Mouse (Mus musculus): ENCODE measurements around the gene Ank2. TPM values are rescaled to one million over a fixed set of nuclear protein-coding genes. Genes with fewer than 3 reads are reported as not detected.
A peak's percentile ranks its signal among the peaks of the same experiment; 100 is the strongest.

Ank2 gene
- total and polyA plus RNA-seq, 2 experiments from 2014 or later = 195 to 497 TPM

DNA sequence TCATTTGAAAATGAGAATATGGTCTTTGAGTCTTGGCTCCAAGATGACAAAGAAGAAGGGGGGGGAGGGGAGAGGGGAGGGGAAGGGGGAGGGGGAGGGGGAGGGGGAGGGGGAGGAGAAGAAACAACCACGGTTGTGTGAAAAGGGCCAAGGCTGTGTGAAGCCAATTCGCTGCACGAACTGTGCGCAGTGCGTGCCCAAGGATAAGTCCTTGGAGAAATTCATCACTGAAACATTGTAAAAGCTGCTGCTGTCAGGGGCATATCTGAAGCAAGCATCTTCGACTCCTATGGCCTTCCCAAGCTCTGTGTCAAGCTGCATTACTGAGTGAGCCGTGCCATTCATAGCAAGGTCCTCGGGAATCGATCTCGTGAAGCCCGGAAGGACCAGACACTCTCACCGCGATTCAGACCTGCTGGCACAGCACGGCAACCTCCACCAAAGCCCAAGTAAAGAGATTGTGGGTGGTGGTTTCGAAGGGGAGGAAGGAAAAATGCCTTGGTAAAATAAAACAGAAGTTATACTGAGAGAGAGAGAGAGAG, 13.7 kb upstream of the Ank2 start:
- Histone ChIP-seq H3K4me3 (ENCODE audit: low read length) (no peak overlapping the region), H3K9me3 (ENCODE audit: low read length) (no peaks in the 10 kb centered on the region), H3K36me3 (ENCODE audit: insufficient read depth, low read length) (no peaks in the 10 kb centered on the region), H3K4me2 (ENCODE audit: low read depth, low read length) (no peak overlapping the region), H3K9ac (replicated peaks; ENCODE audit: low read length) (no peak overlapping the region), H3K27ac (no peak overlapping the region), H3K4me1 (ENCODE audit: insufficient read depth, low read length) (no peaks in the 10 kb centered on the region), H3K27me3 (ENCODE audit: insufficient read depth, low read length) (no peaks in the 10 kb centered on the region)
- ATAC-seq (no peak), DNase-seq (ENCODE audit: low spot score) (no peak)
- WGBS = 77% methylated on average over 15 of the region's 15 CpGs
- no peak for TF ChIP-seq CTCF (IDR thresholded peaks at IDR 0.05; ENCODE audit: low read depth)

DNA sequence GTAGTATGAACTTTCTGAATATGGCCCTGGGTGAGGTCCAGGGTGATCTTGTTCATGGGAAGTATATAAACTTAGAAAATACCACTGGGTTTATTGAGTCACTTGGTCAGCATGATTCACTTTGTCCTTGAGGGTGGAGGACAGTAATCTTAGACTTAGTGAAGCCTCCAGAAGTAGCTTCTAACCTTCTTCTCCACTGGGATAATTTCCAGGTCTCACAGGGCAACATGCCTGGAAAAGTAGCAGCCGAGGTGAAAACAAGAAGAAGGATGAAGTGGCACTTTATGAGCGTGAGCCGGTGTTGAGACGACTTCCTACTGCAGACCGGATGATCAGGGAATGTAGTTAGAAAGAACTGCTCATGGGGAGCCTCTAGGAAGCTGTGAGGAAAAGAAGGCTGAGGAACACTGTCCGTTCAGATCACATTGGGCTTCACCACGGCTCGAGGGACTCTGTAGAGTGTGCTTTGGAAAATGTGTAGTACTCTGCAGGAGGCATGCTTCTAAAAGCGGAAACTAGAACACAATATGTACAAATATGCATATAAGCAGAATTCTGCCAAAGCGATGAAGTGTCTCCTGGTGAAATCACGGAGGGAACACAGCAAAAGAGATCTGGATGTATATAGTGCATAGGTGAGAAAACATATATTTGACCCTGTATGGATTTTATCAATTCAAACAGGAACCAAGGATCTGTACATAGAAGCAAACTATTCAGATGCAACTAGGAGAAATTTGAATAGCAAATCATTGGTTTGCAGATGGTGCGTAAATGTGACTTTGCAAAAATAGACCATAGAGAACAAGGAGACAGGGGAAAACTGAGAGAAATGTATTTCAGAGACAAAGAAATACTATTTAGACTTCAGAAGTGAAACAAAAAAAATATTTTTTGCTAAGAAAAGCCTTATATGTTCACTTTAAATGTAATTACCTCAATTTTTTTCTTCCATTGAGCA, 12.9 kb upstream of the Ank2 start:
- Histone ChIP-seq H3K4me3 (ENCODE audit: low read length) (no peak overlapping the region), H3K9ac (replicated peaks; ENCODE audit: low read length) (no peak overlapping the region), H3K4me1 (ENCODE audit: insufficient read depth, low read length) (no peaks in the 10 kb centered on the region), H3K27ac (no peak overlapping the region), H3K36me3 (ENCODE audit: insufficient read depth, low read length) (no peaks in the 10 kb centered on the region), H3K27me3 (ENCODE audit: insufficient read depth, low read length) (no peaks in the 10 kb centered on the region), H3K4me2 (ENCODE audit: low read depth, low read length) (no peak overlapping the region), H3K9me3 (ENCODE audit: low read length) (no peaks in the 10 kb centered on the region)
- DNase-seq (ENCODE audit: low spot score) (no peak), ATAC-seq (no peak)
- WGBS = 79% methylated on average over 12 of the region's 12 CpGs
- TF ChIP-seq CTCF (IDR thresholded peaks at IDR 0.05; ENCODE audit: low read depth) = no peak

DNA sequence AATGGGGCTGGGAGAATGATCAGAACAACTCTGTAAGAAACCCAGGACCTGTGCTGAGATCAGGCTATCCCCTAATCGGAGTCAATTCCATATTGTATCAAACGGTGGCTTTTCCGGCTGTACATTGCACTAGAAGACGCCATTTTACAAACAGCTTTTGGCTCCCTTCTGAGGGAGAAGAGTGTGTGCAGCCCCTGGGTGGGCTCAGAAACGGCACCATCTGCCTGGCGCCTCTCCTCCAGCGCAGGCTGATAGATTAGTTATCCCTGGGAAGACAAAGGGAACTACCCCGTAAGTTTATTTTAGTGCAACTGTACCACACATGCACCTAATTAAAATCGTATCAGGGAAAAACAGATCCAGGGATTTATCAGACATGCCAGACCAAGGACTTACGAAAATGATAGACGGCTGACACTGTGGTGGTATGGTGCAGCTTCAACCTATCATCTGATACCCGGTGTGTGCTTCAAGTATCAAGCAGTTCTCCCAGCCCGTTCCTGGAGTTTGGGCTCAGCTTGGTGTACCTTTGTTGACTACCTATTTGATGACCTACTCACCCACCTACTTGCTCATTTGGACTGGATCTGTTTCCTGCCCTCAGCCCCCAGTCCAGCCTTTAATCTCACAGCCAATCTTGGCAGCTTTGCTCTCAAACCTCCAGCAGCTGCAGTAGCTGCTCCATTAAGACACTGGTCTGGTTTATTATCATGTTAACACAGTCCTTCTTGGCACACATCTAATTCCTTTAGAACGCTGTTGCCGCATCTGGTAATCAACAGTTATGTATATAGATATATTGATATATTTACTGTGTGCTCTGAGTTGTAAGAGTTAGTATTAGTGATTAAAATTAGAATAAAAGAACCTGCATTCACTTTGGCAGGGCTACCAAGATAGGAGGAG, 9.0 kb upstream of the Ank2 start:
- no peak for TF ChIP-seq CTCF (IDR thresholded peaks at IDR 0.05; ENCODE audit: low read depth)
- ATAC-seq = no peak

DNA sequence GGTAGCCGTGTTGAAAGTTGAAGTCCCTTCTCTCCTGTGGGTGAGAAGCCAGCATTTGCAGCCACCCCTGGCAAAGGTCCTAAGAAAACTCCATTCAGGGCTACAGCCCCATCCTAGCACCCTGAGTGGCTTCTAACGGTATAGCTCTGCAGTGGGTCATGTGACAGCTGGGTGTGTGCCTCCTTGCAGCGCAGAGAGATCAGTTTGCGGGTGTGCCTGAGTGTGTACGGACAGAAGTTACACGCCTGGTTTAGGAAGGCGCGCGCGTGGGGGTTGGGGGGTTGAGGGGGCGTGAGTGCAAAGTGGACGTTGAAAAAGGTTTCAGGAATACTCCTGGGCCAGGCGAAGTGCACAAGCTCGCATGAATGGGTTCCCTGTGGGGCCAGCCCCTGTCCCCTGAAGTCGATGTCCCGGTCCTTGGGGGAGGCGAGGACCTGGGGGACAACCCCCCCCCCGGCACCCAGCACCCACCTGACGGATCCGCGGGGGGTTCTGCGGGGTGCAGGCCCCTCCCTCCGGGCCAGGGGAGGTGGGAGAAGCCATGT, 881 bp downstream of the Ank2 start:
- no peaks in the 10 kb centered on the region for H3K36me3 ChIP-seq (ENCODE audit: insufficient read depth, low read length)
- H3K27ac ChIP-seq = peak overlapping the region; percentile 67
- H3K4me3 ChIP-seq (ENCODE audit: low read length) = peak overlapping the region; percentile 57
- 0 out of 2 replicates have a peak, but pooled peaks cover 3% of the 10 kb centered on the region for H3K4me1 ChIP-seq (ENCODE audit: insufficient read depth, low read length)
- no peaks in the 10 kb centered on the region for H3K27me3 ChIP-seq (ENCODE audit: insufficient read depth, low read length)
- no peaks in the 10 kb centered on the region for H3K9me3 ChIP-seq (ENCODE audit: low read length)
- DNase-seq (ENCODE audit: low spot score) = peak; percentile 61
- TF ChIP-seq CTCF (IDR thresholded peaks at IDR 0.05; ENCODE audit: low read depth) = no peak
- H3K9ac ChIP-seq (replicated peaks; ENCODE audit: low read length) = peak overlapping the region; percentile 71
- peak overlapping the region; percentile 93 for H3K4me2 ChIP-seq (ENCODE audit: low read depth, low read length)
- ATAC-seq = peak; percentile 86
- WGBS = 2% methylated on average over 21 of the region's 23 CpGs

More for the DNA sequence above, 9.0 kb upstream of the Ank2 start:
- Histone ChIP-seq H3K27me3 (ENCODE audit: insufficient read depth, low read length) (no peaks in the 10 kb centered on the region), H3K4me2 (ENCODE audit: low read depth, low read length) (no peak overlapping the region), H3K27ac (no peak overlapping the region), H3K4me3 (ENCODE audit: low read length) (no peak overlapping the region), H3K4me1 (ENCODE audit: insufficient read depth, low read length) (no peaks in the 10 kb centered on the region), H3K36me3 (ENCODE audit: insufficient read depth, low read length) (no peaks in the 10 kb centered on the region), H3K9ac (replicated peaks; ENCODE audit: low read length) (no peak overlapping the region), H3K9me3 (ENCODE audit: low read length) (no peaks in the 10 kb centered on the region)
- WGBS = 69% methylated on average over 15 of the region's 15 CpGs
- no peak for DNase-seq (ENCODE audit: low spot score)

DNA sequence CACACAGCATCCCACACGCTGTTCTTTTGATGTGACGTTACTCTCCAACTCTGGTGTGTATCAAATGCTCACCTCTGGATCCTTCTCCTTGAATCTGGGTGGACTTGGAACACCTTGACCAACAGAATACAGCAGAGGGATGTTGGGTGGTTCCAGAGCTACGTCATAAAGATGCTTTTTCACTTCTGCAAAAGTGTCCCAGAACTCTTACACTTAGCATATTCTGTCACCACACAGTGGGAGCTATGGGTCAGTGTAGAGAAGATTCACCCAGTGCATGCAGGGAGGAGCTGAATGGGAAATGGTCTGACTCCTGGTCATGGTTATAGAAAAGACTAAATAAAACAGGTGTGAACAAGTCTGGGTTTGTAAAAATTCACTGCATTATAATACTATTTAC, 6.5 kb downstream of the Ank2 start:
- 0 out of 2 replicates have a peak, but pooled peaks cover 3% of the 10 kb centered on the region for H3K4me1 ChIP-seq (ENCODE audit: insufficient read depth, low read length)
- ATAC-seq (no peak), DNase-seq (ENCODE audit: low spot score) (no peak)
- no peaks in the 10 kb centered on the region for H3K27me3 ChIP-seq (ENCODE audit: insufficient read depth, low read length)
- H3K9ac ChIP-seq (replicated peaks; ENCODE audit: low read length) = no peak overlapping the region
- H3K4me3 ChIP-seq (ENCODE audit: low read length) = no peak overlapping the region
- WGBS = 95% methylated on average over 3 of the region's 3 CpGs
- no peak for TF ChIP-seq CTCF (IDR thresholded peaks at IDR 0.05; ENCODE audit: low read depth)
- no peak overlapping the region for H3K27ac ChIP-seq
- no peaks in the 10 kb centered on the region for H3K9me3 ChIP-seq (ENCODE audit: low read length)
- H3K36me3 ChIP-seq (ENCODE audit: insufficient read depth, low read length) = no peaks in the 10 kb centered on the region
- H3K4me2 ChIP-seq (ENCODE audit: low read depth, low read length) = no peak overlapping the region

DNA sequence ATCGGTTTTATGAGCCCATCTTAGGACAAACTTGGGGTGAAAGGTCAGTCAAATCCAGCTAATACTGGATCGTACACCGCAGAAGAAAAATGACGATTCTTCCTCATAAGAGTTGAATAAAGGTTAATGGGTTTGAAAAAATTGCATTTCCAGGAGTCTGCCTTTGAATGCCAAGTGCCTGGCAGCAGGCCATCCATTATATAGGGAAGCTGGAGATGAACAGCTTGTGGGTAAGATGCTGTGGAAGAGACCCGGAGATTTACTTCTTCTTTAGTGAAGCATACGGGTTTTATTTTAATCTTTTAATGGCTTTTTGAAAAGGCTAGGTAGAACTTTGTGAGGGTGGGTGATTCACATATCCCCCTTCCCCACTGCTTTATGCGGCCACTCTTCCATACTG, 11.8 kb downstream of the Ank2 start:
- DNase-seq (ENCODE audit: low spot score) (peak; percentile 43), ATAC-seq (no peak)
- no peak overlapping the region for H3K9ac ChIP-seq (replicated peaks; ENCODE audit: low read length)
- no peak overlapping the region for H3K4me2 ChIP-seq (ENCODE audit: low read depth, low read length)
- H3K27me3 ChIP-seq (ENCODE audit: insufficient read depth, low read length) = no peaks in the 10 kb centered on the region
- H3K27ac ChIP-seq = no peak overlapping the region
- 47% methylated on average over 7 of the region's 7 CpGs for WGBS
- no peak overlapping the region for H3K4me3 ChIP-seq (ENCODE audit: low read length)
- no peaks in the 10 kb centered on the region for H3K36me3 ChIP-seq (ENCODE audit: insufficient read depth, low read length)
- H3K9me3 ChIP-seq (ENCODE audit: low read length) = no peaks in the 10 kb centered on the region
- no peaks in the 10 kb centered on the region for H3K4me1 ChIP-seq (ENCODE audit: insufficient read depth, low read length)
- no peak for TF ChIP-seq CTCF (IDR thresholded peaks at IDR 0.05; ENCODE audit: low read depth)
